Mouse (Mus musculus): ENCODE data around the gene Gm20696. TPM values are rescaled to one million over a fixed set of nuclear protein-coding genes. Genes with fewer than 3 reads are reported as not detected.

Gene Gm20696
- polyA plus RNA-seq, 1 experiment from 2014 or later = 5.3 TPM

DNA sequence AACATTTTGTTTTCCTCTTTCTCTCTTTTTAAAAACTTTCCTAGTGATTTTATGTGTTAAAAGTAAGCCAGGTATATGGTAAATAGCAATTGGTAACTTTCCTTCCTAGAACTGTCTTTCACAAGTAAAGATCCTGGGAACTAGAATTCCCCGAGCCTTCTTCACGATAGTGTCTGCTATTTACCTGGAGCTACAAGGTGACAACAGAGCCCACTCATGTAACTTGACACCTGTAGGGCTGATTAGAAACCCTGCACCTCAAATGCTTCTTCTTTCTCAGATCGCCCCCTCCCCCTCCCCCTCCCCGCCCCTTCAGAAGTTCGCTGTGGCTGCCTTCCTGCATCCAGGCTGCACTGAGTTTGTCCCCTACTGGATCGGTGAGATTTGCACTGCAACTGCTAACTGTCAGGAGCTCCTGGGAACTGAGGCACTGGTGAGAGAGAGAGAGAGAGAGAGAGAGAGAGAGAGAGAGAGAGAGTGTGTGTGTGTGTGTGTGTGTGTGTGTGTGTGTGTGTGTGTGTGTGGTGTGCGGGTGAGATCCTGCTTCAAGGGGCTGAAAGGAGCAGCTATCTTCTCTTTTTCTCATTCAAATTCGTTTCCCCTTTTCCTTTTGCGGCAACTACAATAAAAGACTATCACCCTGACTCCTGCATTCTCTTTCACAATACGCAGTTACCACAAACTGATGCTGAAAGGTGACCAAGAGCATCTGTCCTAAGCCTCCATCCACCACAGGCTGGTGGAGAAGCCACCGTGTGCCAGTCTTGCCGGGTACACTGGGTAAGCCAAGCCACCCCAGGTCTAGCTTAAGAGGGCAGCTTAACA is 403.3 kb downstream of the Gm20696 start:
- Histone ChIP-seq H3K4me2 (ENCODE audit: low read depth, low read length, severe bottlenecking) (no peak overlapping the region), H3K27me3 (ENCODE audit: control insufficient read depth, insufficient read depth, low read length) (peaks cover 2% of the 10 kb centered on the region; the same call in 1 of the 2 replicates), H3K27ac (ENCODE audit: low read depth, low read length) (no peak overlapping the region), H3K4me1 (replicated peaks; ENCODE audit: control insufficient read depth, insufficient read depth, low read length) (peaks cover 34% of the 10 kb centered on the region), H3K9ac (ENCODE audit: low read length) (no peak overlapping the region), H3K9me3 (ENCODE audit: control insufficient read depth, low read length) (no peaks in the 10 kb centered on the region), H3K36me3 (ENCODE audit: control insufficient read depth, insufficient read depth, low read length) (no peaks in the 10 kb centered on the region), H3K4me3 (ENCODE audit: low read depth, low read length) (no peak overlapping the region)
- WGBS = 17% methylated on average over 12 of the region's 12 CpGs
- DNase-seq (ENCODE audit: low spot score) (no peak), ATAC-seq (replicated peaks; ENCODE audit: low FRiP score) (no peak)

DNA sequence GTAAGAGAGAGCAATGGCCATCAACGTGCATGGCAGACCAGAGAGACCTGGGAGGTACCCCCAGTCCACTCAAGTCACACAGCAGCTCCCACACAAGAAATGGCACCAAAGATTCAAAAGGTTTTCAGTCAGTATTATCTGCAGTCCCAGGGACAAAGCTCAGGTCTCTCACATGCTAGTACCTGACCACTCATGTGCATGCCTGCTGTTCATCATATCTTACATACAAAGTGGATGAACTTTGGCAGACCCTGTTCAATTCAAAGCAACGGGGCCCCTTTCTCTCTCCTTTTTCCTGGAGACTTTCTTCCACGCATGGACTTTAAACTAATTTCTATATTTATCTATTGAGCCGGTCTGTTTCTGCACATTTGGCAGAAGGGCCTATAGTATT is 404.9 kb downstream of the Gm20696 start:
- Histone ChIP-seq H3K9ac (ENCODE audit: low read length) (no peak overlapping the region), H3K4me3 (ENCODE audit: low read depth, low read length) (no peak overlapping the region), H3K4me1 (replicated peaks; ENCODE audit: control insufficient read depth, insufficient read depth, low read length) (peaks cover 32% of the 10 kb centered on the region), H3K4me2 (ENCODE audit: low read depth, low read length, severe bottlenecking) (no peak overlapping the region), H3K27me3 (ENCODE audit: control insufficient read depth, insufficient read depth, low read length) (peaks cover 2% of the 10 kb centered on the region; the same call in 1 of the 2 replicates), H3K9me3 (ENCODE audit: control insufficient read depth, low read length) (no peaks in the 10 kb centered on the region), H3K36me3 (ENCODE audit: control insufficient read depth, insufficient read depth, low read length) (no peaks in the 10 kb centered on the region), H3K27ac (ENCODE audit: low read depth, low read length) (no peak overlapping the region)
- DNase-seq (ENCODE audit: low spot score) = no peak
- ATAC-seq (replicated peaks; ENCODE audit: low FRiP score) = no peak
- WGBS = 59% methylated on average over 4 of the region's 4 CpGs

DNA sequence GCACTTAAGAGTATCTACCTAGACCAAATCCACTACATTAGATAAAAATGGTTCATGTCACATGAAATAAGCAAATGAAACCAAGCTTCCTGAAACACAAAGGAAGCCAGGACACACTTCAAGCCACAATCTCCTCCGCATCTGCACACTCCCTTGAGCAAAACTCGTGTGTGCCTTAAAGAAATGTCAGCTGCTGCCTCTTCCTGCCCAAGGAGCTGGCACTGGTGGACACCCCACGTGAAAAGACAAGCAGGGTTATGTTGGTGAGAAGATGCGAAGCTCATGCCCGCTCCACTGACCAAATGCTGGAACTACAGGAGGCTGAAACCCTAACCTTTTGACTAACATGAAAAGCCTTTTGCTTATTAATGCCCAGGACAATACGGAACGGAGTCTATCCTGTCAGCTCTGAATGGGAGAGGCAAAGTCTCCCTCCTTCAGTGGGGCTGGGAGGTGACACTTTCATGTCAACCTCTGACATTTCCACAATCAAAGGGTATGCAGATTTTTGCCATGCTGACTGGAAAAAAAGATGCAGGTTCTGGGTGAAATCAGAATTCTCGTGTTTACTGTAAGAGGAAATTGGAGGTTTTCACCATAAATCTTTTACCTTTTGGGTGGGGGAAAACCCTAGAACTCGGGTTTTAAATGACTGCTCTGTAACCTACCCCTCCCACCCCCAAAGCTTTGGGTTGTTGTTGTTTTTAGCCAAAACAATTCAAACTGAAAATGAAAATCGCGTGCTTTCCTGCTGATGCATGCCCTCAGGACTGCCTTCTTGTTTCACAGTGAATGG is 405.5 kb downstream of the Gm20696 start:
- DNase-seq (ENCODE audit: low spot score) (no peak), ATAC-seq (replicated peaks; ENCODE audit: low FRiP score) (no peak)
- H3K9me3 ChIP-seq (ENCODE audit: control insufficient read depth, low read length) = no peaks in the 10 kb centered on the region
- H3K4me1 ChIP-seq (replicated peaks; ENCODE audit: control insufficient read depth, insufficient read depth, low read length) = peaks cover 27% of the 10 kb centered on the region
- no peak overlapping the region for H3K9ac ChIP-seq (ENCODE audit: low read length)
- H3K27me3 ChIP-seq (ENCODE audit: control insufficient read depth, insufficient read depth, low read length) = peaks cover 2% of the 10 kb centered on the region; the same call in 1 of the 2 replicates
- H3K4me3 ChIP-seq (ENCODE audit: low read depth, low read length) = no peak overlapping the region
- WGBS = 45% methylated on average over 11 of the region's 11 CpGs
- H3K4me2 ChIP-seq (ENCODE audit: low read depth, low read length, severe bottlenecking) = no peak overlapping the region
- no peaks in the 10 kb centered on the region for H3K36me3 ChIP-seq (ENCODE audit: control insufficient read depth, insufficient read depth, low read length)
- no peak overlapping the region for H3K27ac ChIP-seq (ENCODE audit: low read depth, low read length)

DNA sequence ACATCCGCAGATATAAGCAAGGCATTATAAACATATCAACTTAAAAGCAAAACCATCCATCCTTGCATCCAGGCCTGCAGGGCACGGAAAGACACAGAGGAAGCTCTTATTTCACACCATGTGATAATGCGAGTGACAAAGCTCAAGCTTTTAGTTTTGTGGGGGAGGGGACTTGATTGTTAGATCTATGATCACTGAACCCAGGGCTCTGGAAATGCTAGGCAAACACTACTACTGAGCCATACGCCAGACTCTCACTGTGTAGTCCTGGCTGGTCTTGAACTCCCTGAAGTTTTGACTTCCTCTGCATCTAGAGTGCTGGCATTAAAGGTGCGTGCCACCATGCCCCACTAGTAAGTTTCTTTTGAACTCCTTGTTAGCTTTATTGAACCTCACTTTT is 408.3 kb downstream of the Gm20696 start:
- Histone ChIP-seq H3K9me3 (ENCODE audit: control insufficient read depth, low read length) (no peaks in the 10 kb centered on the region), H3K36me3 (ENCODE audit: control insufficient read depth, insufficient read depth, low read length) (no peaks in the 10 kb centered on the region), H3K4me1 (replicated peaks; ENCODE audit: control insufficient read depth, insufficient read depth, low read length) (peaks cover 6% of the 10 kb centered on the region), H3K27me3 (ENCODE audit: control insufficient read depth, insufficient read depth, low read length) (no peaks in the 10 kb centered on the region), H3K9ac (ENCODE audit: low read length) (no peak overlapping the region), H3K4me3 (ENCODE audit: low read depth, low read length) (no peak overlapping the region), H3K4me2 (ENCODE audit: low read depth, low read length, severe bottlenecking) (no peak overlapping the region), H3K27ac (ENCODE audit: low read depth, low read length) (no peak overlapping the region)
- WGBS = 77% methylated on average over 5 of the region's 5 CpGs
- no peak for DNase-seq (ENCODE audit: low spot score)
- no peak for ATAC-seq (replicated peaks; ENCODE audit: low FRiP score)

DNA sequence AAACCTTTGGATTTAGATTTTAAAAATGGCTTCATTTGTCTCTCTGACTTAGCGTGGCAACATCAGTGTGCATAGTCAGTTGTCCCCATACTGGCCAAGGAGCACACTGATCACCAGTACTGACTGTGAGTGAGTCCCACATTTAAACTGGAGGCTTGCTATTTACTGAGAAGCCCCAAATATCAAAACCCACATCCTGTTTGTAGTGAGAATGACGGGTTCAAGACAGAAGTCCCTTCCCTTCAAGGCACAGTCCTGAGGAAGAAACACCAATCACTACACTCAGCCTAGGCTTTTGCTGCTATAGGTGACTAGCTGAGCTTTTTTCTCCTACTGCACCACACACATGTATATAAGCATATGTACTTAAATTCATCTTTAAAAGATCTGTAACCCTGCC is 408.9 kb downstream of the Gm20696 start:
- ATAC-seq (replicated peaks; ENCODE audit: low FRiP score) (no peak), DNase-seq (ENCODE audit: low spot score) (no peak)
- Histone ChIP-seq H3K4me3 (ENCODE audit: low read depth, low read length) (no peak overlapping the region), H3K4me2 (ENCODE audit: low read depth, low read length, severe bottlenecking) (no peak overlapping the region), H3K36me3 (ENCODE audit: control insufficient read depth, insufficient read depth, low read length) (no peaks in the 10 kb centered on the region), H3K27ac (ENCODE audit: low read depth, low read length) (no peak overlapping the region), H3K27me3 (ENCODE audit: control insufficient read depth, insufficient read depth, low read length) (no peaks in the 10 kb centered on the region), H3K9me3 (ENCODE audit: control insufficient read depth, low read length) (no peaks in the 10 kb centered on the region), H3K4me1 (replicated peaks; ENCODE audit: control insufficient read depth, insufficient read depth, low read length) (peaks cover 6% of the 10 kb centered on the region), H3K9ac (ENCODE audit: low read length) (no peak overlapping the region)
- WGBS = 88% methylated on average over 2 of the region's 2 CpGs

DNA sequence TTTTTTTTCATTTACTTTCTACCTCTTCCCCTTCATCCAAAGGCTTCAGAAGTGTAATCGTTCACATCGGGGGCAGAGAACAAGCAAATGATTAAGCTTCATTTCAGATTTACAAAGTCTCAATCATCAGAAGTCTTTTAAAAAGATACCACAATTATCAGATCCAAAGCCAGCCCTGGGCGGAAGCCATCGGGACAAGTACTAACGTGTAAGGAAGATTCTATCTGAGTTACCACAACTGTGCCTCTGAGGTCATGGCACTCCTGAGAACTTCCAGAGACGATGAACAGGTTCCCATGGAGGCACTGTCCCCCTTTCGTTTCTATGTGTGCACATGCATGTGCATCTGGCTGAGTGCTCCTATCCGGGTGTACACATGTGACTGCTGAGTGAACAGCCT is 413.3 kb downstream of the Gm20696 start:
- Histone ChIP-seq H3K27me3 (ENCODE audit: control insufficient read depth, insufficient read depth, low read length) (no peaks in the 10 kb centered on the region), H3K4me1 (replicated peaks; ENCODE audit: control insufficient read depth, insufficient read depth, low read length) (no peaks in the 10 kb centered on the region), H3K4me3 (ENCODE audit: low read depth, low read length) (no peak overlapping the region), H3K9ac (ENCODE audit: low read length) (no peak overlapping the region), H3K27ac (ENCODE audit: low read depth, low read length) (no peak overlapping the region), H3K9me3 (ENCODE audit: control insufficient read depth, low read length) (no peaks in the 10 kb centered on the region), H3K4me2 (ENCODE audit: low read depth, low read length, severe bottlenecking) (no peak overlapping the region), H3K36me3 (ENCODE audit: control insufficient read depth, insufficient read depth, low read length) (no peaks in the 10 kb centered on the region)
- DNase-seq (ENCODE audit: low spot score) (no peak), ATAC-seq (replicated peaks; ENCODE audit: low FRiP score) (no peak)
- 93% methylated on average over 8 of the region's 8 CpGs for WGBS

DNA sequence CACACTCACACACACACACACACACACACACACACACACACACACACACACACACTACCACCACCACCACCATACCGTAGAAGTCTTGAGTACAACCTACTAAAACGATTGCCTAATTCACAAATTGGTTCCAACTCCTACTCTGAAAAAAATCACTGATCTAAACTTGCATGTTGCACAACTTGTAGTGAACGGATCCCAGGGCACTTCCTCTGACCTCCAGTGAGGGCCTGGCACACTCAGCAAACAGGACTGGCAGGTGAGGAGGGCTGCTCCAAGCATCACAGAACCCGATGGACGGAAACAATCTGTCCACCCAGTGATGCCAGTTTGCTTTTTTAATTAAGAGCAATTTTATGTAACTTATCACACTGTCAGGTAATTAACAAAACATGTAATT is 413.8 kb downstream of the Gm20696 start:
- Histone ChIP-seq H3K9ac (ENCODE audit: low read length) (no peak overlapping the region), H3K36me3 (ENCODE audit: control insufficient read depth, insufficient read depth, low read length) (no peaks in the 10 kb centered on the region), H3K4me1 (replicated peaks; ENCODE audit: control insufficient read depth, insufficient read depth, low read length) (no peaks in the 10 kb centered on the region), H3K27me3 (ENCODE audit: control insufficient read depth, insufficient read depth, low read length) (no peaks in the 10 kb centered on the region), H3K27ac (ENCODE audit: low read depth, low read length) (no peak overlapping the region), H3K4me3 (ENCODE audit: low read depth, low read length) (no peak overlapping the region), H3K9me3 (ENCODE audit: control insufficient read depth, low read length) (no peaks in the 10 kb centered on the region), H3K4me2 (ENCODE audit: low read depth, low read length, severe bottlenecking) (no peak overlapping the region)
- DNase-seq (ENCODE audit: low spot score) (no peak), ATAC-seq (replicated peaks; ENCODE audit: low FRiP score) (no peak)
- 87% methylated on average over 5 of the region's 5 CpGs for WGBS

DNA sequence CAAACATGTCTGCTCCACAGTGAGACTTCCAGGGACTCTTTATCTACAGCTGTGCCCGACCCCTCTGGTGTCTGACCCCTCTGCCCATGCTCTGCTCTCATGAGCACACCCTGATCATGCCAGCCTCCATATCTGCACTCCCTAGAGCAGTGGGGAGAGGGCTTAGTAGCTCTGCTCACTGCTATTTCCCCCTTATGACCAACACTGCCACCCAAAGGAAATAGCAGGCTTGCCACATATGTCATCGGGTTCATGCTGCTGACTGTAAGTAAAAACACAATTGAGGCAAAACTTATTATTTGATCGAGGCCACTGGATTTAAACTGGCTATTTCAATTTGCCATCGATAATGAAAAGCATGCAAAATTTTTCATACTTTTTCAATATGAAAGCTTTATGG is 414.7 kb downstream of the Gm20696 start:
- no peak overlapping the region for H3K27ac ChIP-seq (ENCODE audit: low read depth, low read length)
- H3K36me3 ChIP-seq (ENCODE audit: control insufficient read depth, insufficient read depth, low read length) = no peaks in the 10 kb centered on the region
- WGBS = 89% methylated on average over 4 of the region's 4 CpGs
- no peak for DNase-seq (ENCODE audit: low spot score)
- no peak for ATAC-seq (replicated peaks; ENCODE audit: low FRiP score)
- no peak overlapping the region for H3K4me2 ChIP-seq (ENCODE audit: low read depth, low read length, severe bottlenecking)
- H3K27me3 ChIP-seq (ENCODE audit: control insufficient read depth, insufficient read depth, low read length) = no peaks in the 10 kb centered on the region
- H3K9ac ChIP-seq (ENCODE audit: low read length) = no peak overlapping the region
- no peak overlapping the region for H3K4me3 ChIP-seq (ENCODE audit: low read depth, low read length)
- no peaks in the 10 kb centered on the region for H3K4me1 ChIP-seq (replicated peaks; ENCODE audit: control insufficient read depth, insufficient read depth, low read length)
- no peaks in the 10 kb centered on the region for H3K9me3 ChIP-seq (ENCODE audit: control insufficient read depth, low read length)

Data from forebrain, embryonic 11.5 days (tissue).